Mouse (Mus musculus): ENCODE measurements around the gene Jkamp. TPM values are rescaled to one million over a fixed set of nuclear protein-coding genes. Genes with fewer than 3 reads are reported as not detected.
"Not testable (repeated sequence)": the region's sequence is repeated elsewhere in the genome, so short reads cannot be mapped to it uniquely, and the experiment has no call there.

Gene Jkamp
- polyA plus RNA-seq (2014; fragmentation: Nextera tagmentation; extraction: Ambion mirVana), result 48.2 and 60.7 TPM in 2 replicates

DNA sequence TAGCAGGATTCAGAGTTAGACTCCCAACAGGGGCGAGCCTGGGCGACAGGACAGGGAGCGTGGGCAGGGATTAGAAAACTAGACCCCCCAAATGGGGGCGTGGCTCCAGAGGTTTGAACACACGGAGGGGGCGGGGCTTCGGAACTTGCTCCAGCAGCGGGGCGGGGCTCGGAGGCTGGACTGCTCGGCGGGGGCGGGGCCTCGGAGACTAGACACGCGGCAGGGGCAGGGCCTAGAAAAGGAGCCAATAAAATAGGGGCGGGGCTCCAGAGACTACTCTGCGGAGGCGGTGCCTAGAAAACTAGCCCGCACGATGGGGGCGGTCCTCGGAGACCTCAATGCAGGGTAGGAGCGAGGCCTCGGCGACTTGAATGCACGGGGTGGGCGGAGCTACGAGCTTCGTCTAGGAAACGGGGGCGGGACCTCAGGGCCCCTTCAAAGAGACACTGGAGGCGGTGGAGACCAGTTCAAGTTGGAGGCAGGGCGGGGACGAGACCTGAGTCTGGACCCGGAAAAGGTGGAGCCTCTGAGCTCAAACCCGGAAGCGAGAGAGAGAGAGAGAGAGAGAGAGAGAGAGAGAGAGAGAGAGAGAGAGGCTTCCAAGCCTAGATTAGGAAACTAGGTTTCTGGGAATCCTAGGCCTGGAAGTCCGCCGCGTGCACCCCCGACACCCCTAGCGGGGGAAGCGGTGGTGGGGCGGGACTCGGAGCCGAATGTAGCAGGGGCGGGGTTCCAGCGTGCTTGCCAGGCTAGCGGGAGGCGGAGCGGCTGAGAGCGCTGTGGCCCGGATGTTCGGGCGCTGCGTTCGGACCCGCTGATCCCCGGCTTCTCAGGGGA is at the start of gene Jkamp, which contains the start of gene L3hypdh:
Gene Jkamp (plus strand): TSS at position 261 of the 837 bp plus-strand sequence.
Gene L3hypdh (minus strand): TSS at position 111 of the 837 bp plus-strand sequence.
- H3K4me1 ChIP-seq (ENCODE audit: control insufficient read depth, insufficient read depth, low read length), result no peaks in the 10 kb centered on the region
- WGBS, result 2% methylated on average over 57 of the region's 60 CpGs
- peak; percentile 100 for DNase-seq (ENCODE audit: low spot score)
- ATAC-seq (replicated peaks; ENCODE audit: insufficient number of reproducible peaks, low FRiP score, low TSS enrichment, low read depth), result peak; percentile 97
- H3K27ac ChIP-seq (replicated peaks; ENCODE audit: low read depth, low read length), result peak within 1 kb of the TSS; percentile 91
- no peaks in the 10 kb centered on the region for H3K9me3 ChIP-seq (replicated peaks; ENCODE audit: control insufficient read depth, low read length)
- no peaks in the 10 kb centered on the region for H3K27me3 ChIP-seq (ENCODE audit: control insufficient read depth, insufficient read depth, low read length)
- H3K4me3 ChIP-seq (ENCODE audit: low read depth, low read length), result peak within 1 kb of the TSS; percentile 52
- H3K36me3 ChIP-seq (replicated peaks; ENCODE audit: control insufficient read depth, insufficient read depth, low read depth, low read length), result no peaks in the 10 kb centered on the region
- peak within 1 kb of the TSS; percentile 76 for H3K4me2 ChIP-seq (ENCODE audit: low read depth, low read length)
- H3K9ac ChIP-seq (replicated peaks; ENCODE audit: low read length), result peak within 1 kb of the TSS; percentile 74

DNA sequence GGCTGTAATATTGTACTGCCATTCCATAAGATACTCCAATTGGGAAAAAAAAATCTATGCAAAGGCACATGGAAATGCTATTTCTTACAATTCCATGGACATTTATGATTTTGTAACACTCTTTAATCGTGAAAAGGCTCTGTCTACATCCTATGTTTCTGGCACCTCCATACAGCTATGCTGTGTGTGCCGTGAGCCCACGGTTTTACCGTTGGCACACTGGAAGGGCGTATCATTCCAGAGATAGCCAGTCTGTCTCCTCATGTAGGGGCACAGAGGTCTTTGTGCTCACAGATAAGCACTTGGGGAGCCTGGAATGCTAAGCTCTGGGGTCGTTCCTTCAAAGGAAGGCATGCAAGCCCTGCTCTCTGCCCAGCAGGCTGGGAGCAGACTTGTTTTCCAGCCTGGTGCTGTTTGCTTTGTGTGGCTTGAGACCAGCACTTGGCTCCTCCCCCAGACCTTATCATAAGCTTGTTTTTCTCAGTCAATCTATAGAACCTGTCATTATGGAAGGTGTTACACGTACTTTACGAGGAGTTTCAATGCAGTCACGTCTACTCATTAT is 49.2 kb upstream of the Jkamp start:
- no peak overlapping the region for H3K27ac ChIP-seq (replicated peaks; ENCODE audit: low read depth, low read length)
- ATAC-seq (replicated peaks; ENCODE audit: insufficient number of reproducible peaks, low FRiP score, low TSS enrichment, low read depth), result no peak
- no peak for DNase-seq (ENCODE audit: low spot score)
- H3K4me2 ChIP-seq (ENCODE audit: low read depth, low read length), result no peak overlapping the region
- H3K4me3 ChIP-seq (ENCODE audit: low read depth, low read length), result no peak overlapping the region
- WGBS, result 73% methylated on average over 9 of the region's 9 CpGs
- no peaks in the 10 kb centered on the region for H3K9me3 ChIP-seq (replicated peaks; ENCODE audit: control insufficient read depth, low read length)
- no peaks in the 10 kb centered on the region for H3K27me3 ChIP-seq (ENCODE audit: control insufficient read depth, insufficient read depth, low read length)
- H3K36me3 ChIP-seq (replicated peaks; ENCODE audit: control insufficient read depth, insufficient read depth, low read depth, low read length), result no peaks in the 10 kb centered on the region
- H3K4me1 ChIP-seq (ENCODE audit: control insufficient read depth, insufficient read depth, low read length), result no peaks in the 10 kb centered on the region
- no peak overlapping the region for H3K9ac ChIP-seq (replicated peaks; ENCODE audit: low read length)

DNA sequence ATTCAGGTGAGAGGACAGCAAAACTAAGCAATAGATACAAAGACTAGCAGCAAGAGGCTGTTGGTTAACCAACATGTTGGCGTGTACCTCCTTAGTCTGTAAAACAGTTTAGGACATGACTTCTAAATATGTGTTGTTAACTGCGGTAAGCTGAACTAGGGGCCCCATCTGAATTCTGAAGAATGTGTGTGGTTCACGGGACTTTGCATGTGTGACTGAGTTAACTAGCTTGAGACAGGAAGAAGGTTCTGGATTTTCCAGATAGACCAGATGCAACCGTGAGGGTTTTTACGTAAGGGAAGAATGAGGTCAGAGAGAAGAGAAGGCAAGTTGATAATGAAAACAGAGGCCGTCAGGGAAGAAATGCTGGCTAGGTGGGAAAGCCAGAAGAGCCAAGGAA is 48.3 kb upstream of the Jkamp start:
- 82% methylated on average over 6 of the region's 6 CpGs for WGBS
- Histone ChIP-seq H3K9ac (replicated peaks; ENCODE audit: low read length) (no peak overlapping the region), H3K36me3 (replicated peaks; ENCODE audit: control insufficient read depth, insufficient read depth, low read depth, low read length) (no peaks in the 10 kb centered on the region), H3K4me2 (ENCODE audit: low read depth, low read length) (no peak overlapping the region), H3K4me1 (ENCODE audit: control insufficient read depth, insufficient read depth, low read length) (no peaks in the 10 kb centered on the region), H3K4me3 (ENCODE audit: low read depth, low read length) (no peak overlapping the region), H3K9me3 (replicated peaks; ENCODE audit: control insufficient read depth, low read length) (no peaks in the 10 kb centered on the region), H3K27me3 (ENCODE audit: control insufficient read depth, insufficient read depth, low read length) (no peaks in the 10 kb centered on the region), H3K27ac (replicated peaks; ENCODE audit: low read depth, low read length) (no peak overlapping the region)
- no peak for DNase-seq (ENCODE audit: low spot score)
- no peak for ATAC-seq (replicated peaks; ENCODE audit: insufficient number of reproducible peaks, low FRiP score, low TSS enrichment, low read depth)

DNA sequence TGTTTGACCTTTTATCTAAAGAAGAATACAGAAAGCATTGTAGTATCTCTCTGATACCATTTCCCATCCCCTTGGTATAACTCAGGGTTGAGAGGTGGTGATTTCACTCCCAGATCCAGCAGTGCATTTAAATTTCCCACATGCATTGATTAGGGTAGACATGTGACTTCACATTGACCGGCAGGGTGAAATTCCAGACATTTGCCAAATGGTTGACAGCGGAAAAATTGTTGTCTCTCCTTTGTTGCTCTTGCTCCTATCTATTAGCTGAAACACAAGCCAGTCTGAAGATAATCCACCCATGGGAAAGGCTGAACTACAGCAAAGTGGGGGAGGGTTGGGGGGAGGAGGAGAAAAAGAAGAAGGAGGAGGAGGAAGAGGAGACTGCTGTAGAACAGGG is 46.5 kb upstream of the Jkamp start:
- Histone ChIP-seq H3K9ac (replicated peaks; ENCODE audit: low read length) (no peak overlapping the region), H3K27me3 (ENCODE audit: control insufficient read depth, insufficient read depth, low read length) (no peaks in the 10 kb centered on the region), H3K4me1 (ENCODE audit: control insufficient read depth, insufficient read depth, low read length) (no peaks in the 10 kb centered on the region), H3K4me3 (ENCODE audit: low read depth, low read length) (no peak overlapping the region), H3K4me2 (ENCODE audit: low read depth, low read length) (no peak overlapping the region), H3K36me3 (replicated peaks; ENCODE audit: control insufficient read depth, insufficient read depth, low read depth, low read length) (no peaks in the 10 kb centered on the region), H3K9me3 (replicated peaks; ENCODE audit: control insufficient read depth, low read length) (no peaks in the 10 kb centered on the region), H3K27ac (replicated peaks; ENCODE audit: low read depth, low read length) (no peak overlapping the region)
- no peak for DNase-seq (ENCODE audit: low spot score)
- 59% methylated on average over 2 of the region's 2 CpGs for WGBS
- no peak for ATAC-seq (replicated peaks; ENCODE audit: insufficient number of reproducible peaks, low FRiP score, low TSS enrichment, low read depth)

DNA sequence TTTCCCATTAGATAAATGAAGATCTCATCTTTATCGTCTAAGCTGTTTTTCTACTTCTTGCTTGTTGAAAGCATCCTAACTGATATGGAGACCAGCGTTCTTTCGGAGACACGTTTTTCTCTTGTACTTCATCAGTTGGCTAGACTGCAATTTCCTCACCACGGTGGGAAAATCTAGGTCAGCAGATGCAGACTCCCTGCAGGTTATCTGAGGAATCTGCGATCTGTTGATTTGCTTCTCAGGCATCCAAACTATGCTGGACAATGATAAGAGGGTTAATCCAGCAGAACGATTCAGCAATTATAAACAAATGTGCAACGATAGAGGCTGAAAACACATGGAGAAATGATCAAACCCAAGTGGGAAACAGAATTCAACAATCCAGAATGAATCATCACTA is 45.9 kb upstream of the Jkamp start:
- Histone ChIP-seq H3K4me3 (ENCODE audit: low read depth, low read length) (no peak overlapping the region), H3K36me3 (replicated peaks; ENCODE audit: control insufficient read depth, insufficient read depth, low read depth, low read length) (no peaks in the 10 kb centered on the region), H3K4me1 (ENCODE audit: control insufficient read depth, insufficient read depth, low read length) (no peaks in the 10 kb centered on the region), H3K27ac (replicated peaks; ENCODE audit: low read depth, low read length) (no peak overlapping the region), H3K4me2 (ENCODE audit: low read depth, low read length) (no peak overlapping the region), H3K27me3 (ENCODE audit: control insufficient read depth, insufficient read depth, low read length) (no peaks in the 10 kb centered on the region), H3K9me3 (replicated peaks; ENCODE audit: control insufficient read depth, low read length) (no peaks in the 10 kb centered on the region), H3K9ac (replicated peaks; ENCODE audit: low read length) (no peak overlapping the region)
- no peak for DNase-seq (ENCODE audit: low spot score)
- WGBS, result 78% methylated on average over 8 of the region's 8 CpGs
- no peak for ATAC-seq (replicated peaks; ENCODE audit: insufficient number of reproducible peaks, low FRiP score, low TSS enrichment, low read depth)

DNA sequence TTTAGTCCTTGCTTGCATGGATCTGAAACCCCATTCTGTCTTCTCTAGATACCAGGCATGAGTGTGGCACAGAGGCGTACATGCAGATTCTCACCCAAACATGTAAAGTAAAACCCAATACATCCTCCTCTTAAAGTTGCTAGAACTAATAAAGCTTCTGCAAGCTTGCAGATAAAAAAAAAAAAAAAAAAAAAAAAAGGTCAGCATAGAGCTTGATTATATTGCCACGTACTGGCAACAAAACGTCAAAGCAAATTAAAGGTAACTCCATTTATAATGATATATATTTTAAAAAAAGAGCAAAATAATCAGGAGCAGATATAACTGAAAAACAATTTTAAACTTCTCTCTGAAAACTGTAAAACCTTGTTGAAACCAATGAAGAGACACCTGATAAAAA is 44.2 kb upstream of the Jkamp start:
- DNase-seq (ENCODE audit: low spot score), result no peak
- no peak for ATAC-seq (replicated peaks; ENCODE audit: insufficient number of reproducible peaks, low FRiP score, low TSS enrichment, low read depth)
- Histone ChIP-seq H3K4me1 (ENCODE audit: control insufficient read depth, insufficient read depth, low read length) (no peaks in the 10 kb centered on the region), H3K9ac (replicated peaks; ENCODE audit: low read length) (no peak overlapping the region), H3K4me2 (ENCODE audit: low read depth, low read length) (no peak overlapping the region), H3K27me3 (ENCODE audit: control insufficient read depth, insufficient read depth, low read length) (no peaks in the 10 kb centered on the region), H3K36me3 (replicated peaks; ENCODE audit: control insufficient read depth, insufficient read depth, low read depth, low read length) (no peaks in the 10 kb centered on the region), H3K4me3 (ENCODE audit: low read depth, low read length) (no peak overlapping the region), H3K27ac (replicated peaks; ENCODE audit: low read depth, low read length) (no peak overlapping the region), H3K9me3 (replicated peaks; ENCODE audit: control insufficient read depth, low read length) (no peaks in the 10 kb centered on the region)
- WGBS, result 87% methylated on average over 3 of the region's 3 CpGs

DNA sequence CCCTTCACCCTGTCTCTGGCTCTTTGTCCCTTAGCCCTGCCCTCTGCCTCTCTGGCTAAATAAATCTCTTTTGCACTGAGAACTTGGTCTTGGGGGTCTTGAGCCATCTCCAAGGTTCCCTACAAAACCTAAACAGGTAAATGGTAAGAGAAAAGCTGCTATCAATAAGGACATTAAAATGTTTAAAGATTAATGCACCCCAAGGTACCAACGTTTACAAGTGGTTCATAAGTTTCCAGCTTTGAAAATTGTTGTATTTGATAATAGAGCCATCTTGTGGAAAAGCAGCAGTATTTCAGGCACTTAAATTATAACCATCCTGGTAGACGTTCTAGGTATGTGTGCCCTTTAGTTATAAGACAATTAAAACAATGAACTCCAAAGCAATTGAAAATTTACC is 37.9 kb upstream of the Jkamp start:
- ATAC-seq (replicated peaks; ENCODE audit: insufficient number of reproducible peaks, low FRiP score, low TSS enrichment, low read depth) (no peak), DNase-seq (ENCODE audit: low spot score) (peak; percentile 36)
- 17% methylated on average over 2 of the region's 2 CpGs for WGBS
- Histone ChIP-seq H3K4me1 (ENCODE audit: control insufficient read depth, insufficient read depth, low read length) (no peaks in the 10 kb centered on the region), H3K9ac (replicated peaks; ENCODE audit: low read length) (no peak overlapping the region), H3K4me3 (ENCODE audit: low read depth, low read length) (no peak overlapping the region), H3K27ac (replicated peaks; ENCODE audit: low read depth, low read length) (no peak overlapping the region), H3K4me2 (ENCODE audit: low read depth, low read length) (no peak overlapping the region), H3K27me3 (ENCODE audit: control insufficient read depth, insufficient read depth, low read length) (no peaks in the 10 kb centered on the region), H3K36me3 (replicated peaks; ENCODE audit: control insufficient read depth, insufficient read depth, low read depth, low read length) (no peaks in the 10 kb centered on the region), H3K9me3 (replicated peaks; ENCODE audit: control insufficient read depth, low read length) (no peaks in the 10 kb centered on the region)

DNA sequence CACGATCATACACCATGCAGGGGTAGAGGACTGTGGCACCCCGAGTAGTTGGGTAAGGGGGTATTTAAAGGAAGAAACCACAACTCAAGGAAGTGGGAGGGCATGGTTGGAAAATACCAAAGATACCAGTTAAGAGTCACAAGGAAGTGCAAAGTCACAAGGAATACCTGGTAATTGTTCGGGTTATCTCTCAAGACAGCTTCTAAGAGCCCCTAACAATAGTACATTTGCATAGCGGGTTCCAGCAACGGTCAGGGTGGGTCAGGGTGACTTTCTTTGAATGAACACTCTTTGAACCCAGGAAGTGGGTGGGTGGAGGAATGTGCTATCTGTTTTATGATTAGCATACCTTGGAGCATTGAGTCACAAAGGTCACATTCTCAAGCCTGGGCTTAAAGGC is 35.2 kb upstream of the Jkamp start:
- not testable (repeated sequence) for DNase-seq (ENCODE audit: low spot score); H3K36me3 ChIP-seq (replicated peaks; ENCODE audit: control insufficient read depth, insufficient read depth, low read depth, low read length); H3K27me3 ChIP-seq (ENCODE audit: control insufficient read depth, insufficient read depth, low read length); ATAC-seq (replicated peaks; ENCODE audit: insufficient number of reproducible peaks, low FRiP score, low TSS enrichment, low read depth); H3K27ac ChIP-seq (replicated peaks; ENCODE audit: low read depth, low read length); H3K4me1 ChIP-seq (ENCODE audit: control insufficient read depth, insufficient read depth, low read length); H3K4me3 ChIP-seq (ENCODE audit: low read depth, low read length); H3K4me2 ChIP-seq (ENCODE audit: low read depth, low read length); H3K9ac ChIP-seq (replicated peaks; ENCODE audit: low read length); H3K9me3 ChIP-seq (replicated peaks; ENCODE audit: control insufficient read depth, low read length)
- WGBS, result 88% methylated on average over 5 of the region's 5 CpGs
